Mouse (Mus musculus): ENCODE data around the gene Ptcd1. TPM values are rescaled to one million over a fixed set of nuclear protein-coding genes. Genes with fewer than 3 reads are reported as not detected.

Ptcd1 gene
- polyA plus RNA-seq, 1 experiment from 2014 or later: 16.9 TPM

GRCm38 (mm10) chr5:145129124-145129523 lies 37.8 kb downstream of the Ptcd1 start:
- H3K27me3 ChIP-seq: no peaks in the 10 kb centered on the region
- no peak for ATAC-seq (ENCODE audit: insufficient number of reproducible peaks, low FRiP score, low TSS enrichment, low read depth)
- H3K9ac ChIP-seq: no peak overlapping the region
- WGBS: 95% methylated on average over 4 of the region's 4 CpGs
- no peaks in the 10 kb centered on the region for H3K9me3 ChIP-seq (replicated peaks)
- H3K4me1 ChIP-seq: no peaks in the 10 kb centered on the region
- no peak overlapping the region for H3K27ac ChIP-seq (replicated peaks)
- no peak overlapping the region for H3K4me2 ChIP-seq (replicated peaks)
- no peak overlapping the region for H3K4me3 ChIP-seq (replicated peaks)
- H3K36me3 ChIP-seq: peaks cover 96% of the 10 kb centered on the region

- H3K9ac ChIP-seq: no peak overlapping the region
- no peaks in the 10 kb centered on the region for H3K9me3 ChIP-seq (replicated peaks)
- H3K4me3 ChIP-seq (replicated peaks): no peak overlapping the region
- no peak for ATAC-seq (ENCODE audit: insufficient number of reproducible peaks, low FRiP score, low TSS enrichment, low read depth)
- no peaks in the 10 kb centered on the region for H3K4me1 ChIP-seq
- WGBS: 91% methylated on average over 9 of the region's 9 CpGs
- H3K4me2 ChIP-seq (replicated peaks): no peak overlapping the region
- peaks cover 86% of the 10 kb centered on the region for H3K36me3 ChIP-seq
- no peak overlapping the region for H3K27ac ChIP-seq (replicated peaks)
- no peaks in the 10 kb centered on the region for H3K27me3 ChIP-seq
Measured at GRCm38 (mm10) chr5:145126580-145126979, 40.3 kb downstream of the Ptcd1 start.

GRCm38 (mm10) chr5:145123396-145123795 lies 43.5 kb downstream of the Ptcd1 start:
- Histone ChIP-seq H3K4me1 (peaks cover 13% of the 10 kb centered on the region; the same call in 1 of the 2 replicates), H3K27me3 (no peaks in the 10 kb centered on the region), H3K9ac (no peak overlapping the region), H3K27ac (replicated peaks) (no peak overlapping the region), H3K4me2 (replicated peaks) (no peak overlapping the region), H3K4me3 (replicated peaks) (no peak overlapping the region), H3K9me3 (replicated peaks) (no peaks in the 10 kb centered on the region), H3K36me3 (peaks cover 57% of the 10 kb centered on the region)
- WGBS: 94% methylated on average over 19 of the region's 19 CpGs
- no peak for ATAC-seq (ENCODE audit: insufficient number of reproducible peaks, low FRiP score, low TSS enrichment, low read depth)

DNA sequence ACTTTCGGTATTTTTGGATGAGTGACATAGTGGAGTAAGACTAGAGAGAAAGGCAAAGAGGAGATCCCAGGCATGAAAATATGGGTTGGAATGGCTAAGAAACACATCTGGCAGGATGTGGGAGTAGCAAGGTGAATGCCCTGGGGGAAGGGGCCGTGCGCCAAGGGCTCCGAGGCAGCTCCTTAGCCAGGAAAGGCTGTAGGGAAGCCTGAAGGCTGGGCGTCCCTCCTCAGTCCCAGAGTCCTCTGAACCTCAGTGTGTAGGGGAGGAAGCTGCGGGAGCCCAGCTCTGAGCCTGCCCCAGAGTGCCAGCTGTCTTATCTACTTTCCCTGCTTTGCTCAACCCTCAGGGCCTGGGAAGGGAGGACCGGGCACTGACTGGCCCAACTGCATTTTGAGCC lies 46.0 kb downstream of the Ptcd1 start:
- Histone ChIP-seq H3K9me3 (replicated peaks) (no peaks in the 10 kb centered on the region), H3K27me3 (no peaks in the 10 kb centered on the region), H3K4me1 (peaks cover 25% of the 10 kb centered on the region), H3K4me3 (replicated peaks) (no peak overlapping the region), H3K4me2 (replicated peaks) (no peak overlapping the region), H3K9ac (no peak overlapping the region), H3K36me3 (peaks cover 32% of the 10 kb centered on the region), H3K27ac (replicated peaks) (no peak overlapping the region)
- ATAC-seq (ENCODE audit: insufficient number of reproducible peaks, low FRiP score, low TSS enrichment, low read depth): no peak
- WGBS: 37% methylated on average over 7 of the region's 7 CpGs

GRCm38 (mm10) chr5:145119385-145119784 lies 47.5 kb downstream of the Ptcd1 start:
- Histone ChIP-seq H3K27ac (replicated peaks) (no peak overlapping the region), H3K9ac (no peak overlapping the region), H3K4me3 (replicated peaks) (no peak overlapping the region), H3K4me2 (replicated peaks) (no peak overlapping the region), H3K9me3 (replicated peaks) (no peaks in the 10 kb centered on the region), H3K4me1 (peaks cover 34% of the 10 kb centered on the region), H3K36me3 (peaks cover 18% of the 10 kb centered on the region), H3K27me3 (no peaks in the 10 kb centered on the region)
- ATAC-seq (ENCODE audit: insufficient number of reproducible peaks, low FRiP score, low TSS enrichment, low read depth): no peak
- 89% methylated on average over 2 of the region's 2 CpGs for WGBS

- peaks cover 40% of the 10 kb centered on the region for H3K4me1 ChIP-seq
- 86% methylated on average over 5 of the region's 5 CpGs for WGBS
- H3K27me3 ChIP-seq: no peaks in the 10 kb centered on the region
- no peak overlapping the region for H3K4me2 ChIP-seq (replicated peaks)
- H3K36me3 ChIP-seq: peaks cover 9% of the 10 kb centered on the region; the same call in 1 of the 2 replicates
- no peak overlapping the region for H3K9ac ChIP-seq
- H3K9me3 ChIP-seq (replicated peaks): no peaks in the 10 kb centered on the region
- ATAC-seq (ENCODE audit: insufficient number of reproducible peaks, low FRiP score, low TSS enrichment, low read depth): no peak
- no peak overlapping the region for H3K27ac ChIP-seq (replicated peaks)
- no peak overlapping the region for H3K4me3 ChIP-seq (replicated peaks)
Measured at GRCm38 (mm10) chr5:145118461-145118860, 48.4 kb downstream of the Ptcd1 start.

DNA sequence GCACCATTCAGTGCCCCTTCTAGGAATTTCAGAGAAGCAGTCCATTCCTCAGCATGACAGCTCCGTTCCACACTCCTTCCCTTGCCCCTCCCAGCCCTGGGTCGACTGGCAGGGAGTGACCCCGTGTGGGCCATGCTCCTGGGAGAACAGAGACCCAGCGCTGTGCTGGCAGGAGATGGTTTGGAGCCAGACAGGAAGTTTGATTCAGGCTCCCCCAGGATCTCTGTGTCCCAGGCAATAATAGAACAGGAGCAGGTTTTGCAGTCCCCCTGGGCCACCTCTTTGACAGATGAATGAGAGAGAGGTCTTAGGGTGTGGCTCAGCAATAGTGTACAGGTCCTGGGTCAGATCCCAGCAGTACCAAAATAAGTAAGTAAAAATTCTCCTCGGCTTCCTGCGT lies 48.9 kb downstream of the Ptcd1 start:
- no peak for ATAC-seq (ENCODE audit: insufficient number of reproducible peaks, low FRiP score, low TSS enrichment, low read depth)
- Histone ChIP-seq H3K9ac (no peak overlapping the region), H3K27me3 (no peaks in the 10 kb centered on the region), H3K36me3 (peaks cover 4% of the 10 kb centered on the region; the same call in 1 of the 2 replicates), H3K27ac (replicated peaks) (no peak overlapping the region), H3K4me3 (replicated peaks) (no peak overlapping the region), H3K4me1 (peaks cover 40% of the 10 kb centered on the region), H3K9me3 (replicated peaks) (no peaks in the 10 kb centered on the region), H3K4me2 (replicated peaks) (no peak overlapping the region)
- WGBS: 51% methylated on average over 6 of the region's 6 CpGs

GRCm38 (mm10) chr5:145116916-145117315 lies 50.0 kb downstream of the Ptcd1 start:
- Histone ChIP-seq H3K27me3 (no peaks in the 10 kb centered on the region), H3K9me3 (replicated peaks) (no peaks in the 10 kb centered on the region), H3K4me2 (replicated peaks) (peak overlapping the region; percentile 21; the same call in 1 of the 2 replicates), H3K9ac (no peak overlapping the region), H3K36me3 (no peaks in the 10 kb centered on the region), H3K27ac (replicated peaks) (peak overlapping the region; percentile 78), H3K4me3 (replicated peaks) (0 out of 2 replicates have a peak overlapping the region, but pooled peaks have one; percentile 3), H3K4me1 (peaks cover 40% of the 10 kb centered on the region)
- 48% methylated on average over 10 of the region's 10 CpGs for WGBS
- ATAC-seq (ENCODE audit: insufficient number of reproducible peaks, low FRiP score, low TSS enrichment, low read depth): no peak

- Histone ChIP-seq H3K4me1 (peaks cover 39% of the 10 kb centered on the region), H3K27me3 (no peaks in the 10 kb centered on the region), H3K9me3 (replicated peaks) (no peaks in the 10 kb centered on the region), H3K27ac (replicated peaks) (peak overlapping the region; percentile 78), H3K4me2 (replicated peaks) (peak overlapping the region; percentile 21; the same call in 1 of the 2 replicates), H3K9ac (no peak overlapping the region), H3K36me3 (no peaks in the 10 kb centered on the region), H3K4me3 (replicated peaks) (0 out of 2 replicates have a peak overlapping the region, but pooled peaks have one; percentile 3)
- ATAC-seq (ENCODE audit: insufficient number of reproducible peaks, low FRiP score, low TSS enrichment, low read depth): peak; percentile 31; the same call in 1 of the 2 replicates
- WGBS: 25% methylated on average over 4 of the region's 4 CpGs
Measured at GRCm38 (mm10) chr5:145116316-145116715, 50.6 kb downstream of the Ptcd1 start.

DNA sequence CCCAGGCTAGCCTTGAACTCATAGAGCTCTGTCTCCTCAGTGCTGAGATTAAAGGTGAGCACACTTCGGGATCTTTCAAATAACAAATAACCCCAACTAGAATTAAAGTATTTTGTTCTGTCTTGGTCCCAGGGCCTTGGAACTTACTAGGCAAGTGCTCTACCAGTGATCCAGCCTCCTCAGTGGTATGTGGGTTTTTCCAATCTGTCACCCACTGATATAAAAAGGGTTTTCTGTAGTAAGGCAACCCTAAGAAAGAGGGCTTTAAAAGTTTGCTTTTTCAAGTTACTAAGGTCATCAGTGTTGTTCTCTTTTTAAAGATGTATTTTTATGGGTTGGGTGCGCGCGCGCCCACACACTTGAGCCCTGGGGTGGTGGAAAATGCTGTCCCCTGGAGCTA lies 51.2 kb downstream of the Ptcd1 start:
- no peak for ATAC-seq (ENCODE audit: insufficient number of reproducible peaks, low FRiP score, low TSS enrichment, low read depth)
- Histone ChIP-seq H3K9me3 (replicated peaks) (no peaks in the 10 kb centered on the region), H3K4me3 (replicated peaks) (no peak overlapping the region), H3K27ac (replicated peaks) (peak overlapping the region; percentile 78), H3K4me2 (replicated peaks) (0 out of 2 replicates have a peak overlapping the region, but pooled peaks have one; percentile 1), H3K27me3 (no peaks in the 10 kb centered on the region), H3K9ac (no peak overlapping the region), H3K36me3 (0 out of 2 replicates have a peak, but pooled peaks cover 5% of the 10 kb centered on the region), H3K4me1 (peaks cover 33% of the 10 kb centered on the region)
- 84% methylated on average over 5 of the region's 5 CpGs for WGBS

DNA sequence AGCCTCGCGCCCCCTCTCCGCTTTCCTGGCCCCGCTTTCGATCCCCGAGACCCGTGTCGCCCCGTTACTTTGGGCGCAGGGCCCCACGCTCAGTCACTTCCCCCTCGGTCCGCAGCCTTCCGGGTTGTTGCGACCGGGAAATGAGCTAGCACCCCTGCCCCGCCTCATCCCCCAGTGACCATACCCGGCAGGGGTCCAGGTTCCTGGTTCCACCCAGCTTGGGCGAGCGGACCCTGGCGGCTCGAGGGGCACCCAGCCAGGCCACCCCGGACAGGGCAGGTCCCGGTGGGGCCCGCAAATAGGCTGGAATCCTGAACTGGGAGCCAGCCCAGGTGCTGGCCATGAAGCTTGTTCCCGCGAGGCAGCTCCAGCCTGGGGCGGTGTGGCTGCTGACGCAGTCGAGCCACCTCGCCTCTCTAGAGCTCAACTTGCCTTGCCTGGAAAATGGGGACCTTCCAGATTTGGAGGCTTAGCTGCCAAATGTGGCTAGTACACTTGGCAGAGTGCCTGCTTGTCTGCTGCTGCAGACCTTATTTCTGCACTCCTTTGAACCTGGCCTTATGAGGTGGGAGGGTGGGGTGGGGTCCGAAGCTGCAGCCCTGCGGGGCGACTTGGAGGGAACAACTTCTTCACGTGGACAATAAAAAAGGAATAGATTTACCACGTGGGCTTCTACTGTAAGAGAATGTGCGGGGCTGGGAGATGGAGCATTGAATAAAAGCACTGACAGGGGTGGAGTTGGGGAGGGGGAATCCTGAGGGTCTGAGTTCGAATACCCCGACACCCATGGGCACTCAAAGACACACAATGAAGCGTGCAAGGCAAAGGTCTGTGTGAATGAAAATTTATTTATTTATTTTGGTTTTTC lies 52.1 kb downstream of the Ptcd1 start:
- Histone ChIP-seq H3K27ac (replicated peaks) (peak overlapping the region; percentile 44; the same call in 1 of the 2 replicates), H3K27me3 (no peaks in the 10 kb centered on the region), H3K4me3 (replicated peaks) (peak overlapping the region; percentile 58), H3K9me3 (replicated peaks) (no peaks in the 10 kb centered on the region), H3K36me3 (peaks cover 14% of the 10 kb centered on the region), H3K9ac (peak overlapping the region; percentile 31), H3K4me2 (replicated peaks) (peak overlapping the region; percentile 73), H3K4me1 (peaks cover 27% of the 10 kb centered on the region)
- peak; percentile 21; the same call in 1 of the 2 replicates for ATAC-seq (ENCODE audit: insufficient number of reproducible peaks, low FRiP score, low TSS enrichment, low read depth)
- WGBS: 16% methylated on average over 35 of the region's 40 CpGs
